Mouse (Mus musculus) heart, postnatal 0 days (tissue): ENCODE measurements around the gene Lrp1.

Experiments
- CTCF ChIP-seq: IDR thresholded peaks from 2 replicates; pipeline ENCODE4 v1.5.1; 2016; ENCODE audit warnings: antibody characterized with exemption, control low read depth, low read depth
- EP300 ChIP-seq: IDR thresholded peaks from 2 replicates; pipeline ENCODE4 v1.6.1; 2016; ENCODE audit warnings: antibody characterized with exemption, low read depth

GRCm38 (mm10) chr10:127669170-127669569 lies 48.2 kb upstream of the Lrp1 start:
- TF ChIP-seq CTCF (no peak), EP300 (no peak)
